Mouse (Mus musculus): ENCODE results near the gene Tedc1. TPM values are rescaled to one million over a fixed set of nuclear protein-coding genes. Genes with fewer than 3 reads are reported as not detected.

The Tedc1 gene
- polyA plus RNA-seq, 1 experiment from 2014 or later = 28.5 TPM

GRCm38 (mm10) chr12:113132567-113132966 is 23.7 kb upstream of the Tedc1 start:
- no peak overlapping the region for H3K9ac ChIP-seq
- peaks cover 100% of the 10 kb centered on the region for H3K36me3 ChIP-seq
- no peaks in the 10 kb centered on the region for H3K27me3 ChIP-seq
- H3K4me2 ChIP-seq = no peak overlapping the region
- H3K9me3 ChIP-seq = no peaks in the 10 kb centered on the region
- no peak overlapping the region for H3K27ac ChIP-seq
- ATAC-seq (ENCODE audit: insufficient number of reproducible peaks, low FRiP score, low TSS enrichment, low read depth) = peak; percentile 45; the same call in 1 of the 2 replicates
- H3K4me3 ChIP-seq = no peak overlapping the region
- 56% methylated on average over 2 of the region's 2 CpGs for WGBS
- 0 out of 2 replicates have a peak, but pooled peaks cover 9% of the 10 kb centered on the region for H3K4me1 ChIP-seq

GRCm38 (mm10) chr12:113133260-113133659 is 23.0 kb upstream of the Tedc1 start:
- Histone ChIP-seq H3K27ac (no peak overlapping the region), H3K36me3 (peaks cover 100% of the 10 kb centered on the region)

GRCm38 (mm10) chr12:113133861-113134403 is 22.3 kb upstream of the Tedc1 start:
- H3K27me3 ChIP-seq = no peaks in the 10 kb centered on the region
- no peak overlapping the region for H3K4me2 ChIP-seq
- 64% methylated on average over 5 of the region's 5 CpGs for WGBS
- no peaks in the 10 kb centered on the region for H3K9me3 ChIP-seq
- ATAC-seq (ENCODE audit: insufficient number of reproducible peaks, low FRiP score, low TSS enrichment, low read depth) = no peak
- H3K27ac ChIP-seq = no peak overlapping the region
- 0 out of 2 replicates have a peak, but pooled peaks cover 9% of the 10 kb centered on the region for H3K4me1 ChIP-seq
- no peak overlapping the region for H3K4me3 ChIP-seq
- H3K36me3 ChIP-seq = peaks cover 99% of the 10 kb centered on the region
- H3K9ac ChIP-seq = no peak overlapping the region

More at GRCm38 (mm10) chr12:113133260-113133659, 23.0 kb upstream of the Tedc1 start:
- no peaks in the 10 kb centered on the region for H3K27me3 ChIP-seq
- H3K9ac ChIP-seq = no peak overlapping the region
- no peaks in the 10 kb centered on the region for H3K9me3 ChIP-seq
- H3K4me3 ChIP-seq = no peak overlapping the region
- ATAC-seq (ENCODE audit: insufficient number of reproducible peaks, low FRiP score, low TSS enrichment, low read depth) = no peak
- H3K4me1 ChIP-seq = 0 out of 2 replicates have a peak, but pooled peaks cover 9% of the 10 kb centered on the region
- H3K4me2 ChIP-seq = no peak overlapping the region
- 94% methylated on average over 8 of the region's 9 CpGs for WGBS

GRCm38 (mm10) chr12:113134502-113134901 is 21.7 kb upstream of the Tedc1 start:
- H3K4me1 ChIP-seq = peaks cover 14% of the 10 kb centered on the region
- H3K9ac ChIP-seq = no peak overlapping the region
- peaks cover 93% of the 10 kb centered on the region for H3K36me3 ChIP-seq
- ATAC-seq (ENCODE audit: insufficient number of reproducible peaks, low FRiP score, low TSS enrichment, low read depth) = no peak
- no peak overlapping the region for H3K4me2 ChIP-seq
- H3K9me3 ChIP-seq = no peaks in the 10 kb centered on the region
- no peak overlapping the region for H3K4me3 ChIP-seq
- H3K27me3 ChIP-seq = no peaks in the 10 kb centered on the region
- 91% methylated on average over 4 of the region's 4 CpGs for WGBS
- no peak overlapping the region for H3K27ac ChIP-seq

- Histone ChIP-seq H3K36me3 (peaks cover 84% of the 10 kb centered on the region), H3K4me3 (no peak overlapping the region), H3K27ac (no peak overlapping the region), H3K9me3 (no peaks in the 10 kb centered on the region), H3K4me1 (peaks cover 23% of the 10 kb centered on the region), H3K27me3 (peaks cover 4% of the 10 kb centered on the region), H3K4me2 (no peak overlapping the region), H3K9ac (no peak overlapping the region)
- 80% methylated on average over 7 of the region's 7 CpGs for WGBS
- ATAC-seq (ENCODE audit: insufficient number of reproducible peaks, low FRiP score, low TSS enrichment, low read depth) = no peak
These were observed 20.8 kb upstream of the Tedc1 start for GRCm38 (mm10) chr12:113135401-113135800.

GRCm38 (mm10) chr12:113136492-113137020 is 19.7 kb upstream of the Tedc1 start:
- Histone ChIP-seq H3K4me2 (no peak overlapping the region), H3K27ac (no peak overlapping the region), H3K4me1 (peaks cover 33% of the 10 kb centered on the region), H3K4me3 (no peak overlapping the region), H3K9me3 (no peaks in the 10 kb centered on the region), H3K27me3 (peaks cover 16% of the 10 kb centered on the region), H3K9ac (no peak overlapping the region), H3K36me3 (peaks cover 73% of the 10 kb centered on the region)
- 81% methylated on average over 17 of the region's 17 CpGs for WGBS
- no peak for ATAC-seq (ENCODE audit: insufficient number of reproducible peaks, low FRiP score, low TSS enrichment, low read depth)

- Histone ChIP-seq H3K4me3 (no peak overlapping the region), H3K9ac (no peak overlapping the region), H3K9me3 (no peaks in the 10 kb centered on the region), H3K36me3 (peaks cover 63% of the 10 kb centered on the region), H3K4me2 (no peak overlapping the region), H3K27me3 (peaks cover 26% of the 10 kb centered on the region), H3K27ac (no peak overlapping the region), H3K4me1 (peaks cover 42% of the 10 kb centered on the region)
- WGBS = 83% methylated on average over 18 of the region's 18 CpGs
- no peak for ATAC-seq (ENCODE audit: insufficient number of reproducible peaks, low FRiP score, low TSS enrichment, low read depth)
These were observed 18.7 kb upstream of the Tedc1 start for GRCm38 (mm10) chr12:113137260-113138213.

- no peak for ATAC-seq (ENCODE audit: insufficient number of reproducible peaks, low FRiP score, low TSS enrichment, low read depth)
- no peak overlapping the region for H3K9ac ChIP-seq
- H3K4me3 ChIP-seq = no peak overlapping the region
- no peaks in the 10 kb centered on the region for H3K9me3 ChIP-seq
- no peak overlapping the region for H3K27ac ChIP-seq
- 70% methylated on average over 6 of the region's 6 CpGs for WGBS
- H3K4me1 ChIP-seq = peaks cover 43% of the 10 kb centered on the region
- peaks cover 55% of the 10 kb centered on the region for H3K36me3 ChIP-seq
- no peak overlapping the region for H3K4me2 ChIP-seq
- H3K27me3 ChIP-seq = peaks cover 33% of the 10 kb centered on the region
These were observed 17.9 kb upstream of the Tedc1 start for GRCm38 (mm10) chr12:113138291-113138690.

GRCm38 (mm10) chr12:113138901-113139864 is 17.0 kb upstream of the Tedc1 start:
- 39% methylated on average over 11 of the region's 11 CpGs for WGBS
- ATAC-seq (ENCODE audit: insufficient number of reproducible peaks, low FRiP score, low TSS enrichment, low read depth) = no peak
- peaks cover 40% of the 10 kb centered on the region for H3K27me3 ChIP-seq
- peak overlapping the region; percentile 54 for H3K4me3 ChIP-seq
- H3K4me1 ChIP-seq = peaks cover 45% of the 10 kb centered on the region
- peak overlapping the region; percentile 85 for H3K4me2 ChIP-seq
- peak overlapping the region; percentile 57 for H3K27ac ChIP-seq
- H3K36me3 ChIP-seq = peaks cover 46% of the 10 kb centered on the region
- no peak overlapping the region for H3K9ac ChIP-seq
- H3K9me3 ChIP-seq = no peaks in the 10 kb centered on the region

GRCm38 (mm10) chr12:113139908-113140615 is 16.2 kb upstream of the Tedc1 start, which contains the start of gene Crip2:
TSS of gene Crip2 (plus strand) at chr12:113140236.
- Histone ChIP-seq H3K9me3 (no peaks in the 10 kb centered on the region), H3K4me3 (peak within 1 kb of the TSS; percentile 54), H3K27ac (peak within 1 kb of the TSS; percentile 57), H3K9ac (peak within 1 kb of the TSS; percentile 28; the same call in 1 of the 2 replicates), H3K4me2 (peak within 1 kb of the TSS; percentile 85), H3K36me3 (peaks cover 38% of the 10 kb centered on the region), H3K4me1 (peaks cover 46% of the 10 kb centered on the region), H3K27me3 (peaks cover 40% of the 10 kb centered on the region)
- ATAC-seq (ENCODE audit: insufficient number of reproducible peaks, low FRiP score, low TSS enrichment, low read depth) = peak; percentile 73
- under 1% methylated on average over 66 of the region's 68 CpGs for WGBS
